Mouse (Mus musculus) fibroblast of lung, adult 2 months (primary cell): ENCODE results near the gene Kdm1b.

Experiments used
- DNase-seq: peaks from one replicate; pipeline ENCODE4 v3.0.0-alpha.2; 2011; ENCODE audit warnings: low read depth

Gene Kdm1b

GRCm38 (mm10) chr13:47043030-47043680 is at the start of gene Kdm1b:
Gene Kdm1b, plus strand, starts transcription at chr13:47043499.
- DNase-seq = peak; percentile 95

GRCm38 (mm10) chr13:46997355-46997754 is 45.9 kb upstream of the Kdm1b start:
- no peak for DNase-seq

DNA sequence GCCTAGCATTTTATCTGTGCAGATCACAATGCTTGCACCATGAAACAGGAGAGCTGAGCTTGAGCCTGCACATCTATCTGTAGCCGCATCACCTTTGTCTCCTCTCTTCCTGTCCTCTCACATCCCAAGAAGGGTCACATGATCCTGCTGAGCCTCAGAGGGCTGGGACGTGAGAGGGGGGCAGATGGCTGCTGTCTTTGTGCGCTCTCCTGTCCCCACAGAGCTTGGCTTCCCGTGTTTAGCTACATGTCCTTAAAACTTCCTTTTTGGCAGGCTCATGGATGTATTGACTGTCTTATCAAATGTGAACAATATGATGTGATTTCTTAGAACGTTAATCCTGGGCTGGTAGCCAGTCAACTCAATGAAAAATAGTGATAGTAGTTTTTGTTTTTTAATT is 43.8 kb upstream of the Kdm1b start:
- no peak for DNase-seq

DNA sequence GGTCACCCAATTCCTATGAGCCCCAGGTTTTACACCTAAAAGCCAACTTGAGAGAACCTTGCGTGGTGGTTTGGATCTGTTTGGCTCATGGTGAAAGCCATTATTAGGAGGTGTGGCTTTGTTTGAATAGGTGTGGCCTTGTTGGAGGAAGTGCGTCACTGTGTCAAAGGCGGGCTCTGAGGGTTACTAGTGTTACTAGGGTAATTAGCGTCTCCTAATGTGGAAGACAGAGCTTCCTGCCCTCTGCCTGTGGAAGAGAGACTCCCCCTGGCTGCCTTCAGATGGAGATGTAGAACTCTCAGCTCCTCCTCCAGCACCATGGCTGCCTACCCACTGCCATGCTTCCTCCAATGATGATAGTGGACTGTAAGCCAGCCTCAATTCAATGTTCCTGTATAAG is 41.7 kb upstream of the Kdm1b start:
- DNase-seq = no peak

GRCm38 (mm10) chr13:47013740-47014139 is 29.6 kb upstream of the Kdm1b start:
- DNase-seq = no peak

- DNase-seq = no peak
Observed at GRCm38 (mm10) chr13:47014334-47015194, 28.7 kb upstream of the Kdm1b start, which contains the start of gene Nhlrc1. Gene Nhlrc1, minus strand, starts transcription at chr13:47014850.

GRCm38 (mm10) chr13:47015195-47015501 is 28.2 kb upstream of the Kdm1b start:
- no peak for DNase-seq

DNA sequence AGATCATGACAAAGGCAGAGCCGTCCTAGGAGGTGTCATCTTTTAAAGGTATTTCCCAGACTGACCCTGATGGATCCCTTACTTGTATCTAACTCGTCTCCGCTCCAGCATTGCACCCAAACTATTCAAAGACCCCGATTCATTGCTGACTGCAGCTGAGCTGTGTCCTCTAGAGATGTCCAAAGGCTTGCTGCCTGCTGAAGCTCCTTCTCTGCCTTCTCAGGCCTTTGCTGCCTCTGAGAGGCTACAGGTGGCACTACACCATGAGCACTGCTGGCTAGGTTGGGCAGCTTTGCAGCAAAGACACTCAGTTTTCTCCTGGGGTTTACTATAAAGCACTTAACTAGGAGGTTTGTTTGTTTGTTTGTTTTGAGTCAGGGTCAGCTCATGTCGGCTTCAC is 26.0 kb upstream of the Kdm1b start:
- no peak for DNase-seq

DNA sequence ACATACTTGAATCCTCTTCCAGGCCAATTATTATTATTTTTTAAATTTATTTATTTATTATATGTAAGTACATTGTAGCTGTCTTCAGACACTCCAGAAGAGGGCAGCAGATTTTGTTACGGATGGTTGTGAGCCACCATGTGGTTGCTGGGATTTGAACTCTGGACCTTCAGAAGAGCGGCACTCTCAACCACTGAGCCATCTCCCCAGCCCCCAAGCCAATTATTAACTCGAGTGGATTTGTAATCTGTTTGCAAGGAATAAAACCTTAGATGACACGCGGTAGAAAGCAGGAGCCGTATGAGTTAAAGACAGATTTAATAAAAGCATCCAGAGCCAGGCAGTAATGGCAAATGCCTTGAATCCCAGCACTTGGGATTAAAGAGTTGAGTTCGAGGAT is 23.5 kb upstream of the Kdm1b start:
- DNase-seq = no peak

GRCm38 (mm10) chr13:47020798-47021197 is 22.5 kb upstream of the Kdm1b start:
- no peak for DNase-seq

DNA sequence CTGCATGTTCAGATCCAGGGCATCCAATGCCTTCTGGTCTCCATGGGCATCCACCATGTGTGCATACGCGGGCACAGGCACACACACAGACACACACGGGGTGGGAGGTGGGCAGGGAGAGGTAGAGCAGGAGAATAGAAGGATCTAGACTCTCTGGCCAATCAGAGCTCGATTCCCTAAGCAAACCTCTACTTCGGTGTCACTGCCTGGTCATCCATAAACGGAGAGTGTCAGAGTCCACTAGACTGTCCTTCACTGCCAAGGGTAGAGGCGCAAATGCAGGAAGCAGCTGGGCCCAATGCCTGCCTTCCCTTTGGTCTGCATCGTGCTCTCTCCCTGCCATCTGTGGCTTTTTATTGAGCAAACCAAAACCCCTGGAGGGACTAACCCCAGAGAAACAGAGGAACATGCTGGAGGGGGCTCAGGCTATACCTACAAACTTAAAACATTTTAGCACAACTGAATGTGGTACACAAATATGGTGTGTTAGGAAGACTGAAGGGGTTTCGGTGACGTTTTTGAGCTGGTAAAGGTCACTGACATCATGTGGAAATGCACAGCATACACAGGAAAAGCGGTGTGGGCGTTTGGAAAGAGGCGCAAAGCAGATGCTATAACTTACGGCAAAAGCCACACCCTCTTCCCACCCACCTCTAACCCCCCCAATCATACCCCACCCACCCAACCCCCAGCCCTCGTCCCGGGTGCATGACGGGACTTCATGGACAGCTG is 12.8 kb upstream of the Kdm1b start:
- DNase-seq = no peak

GRCm38 (mm10) chr13:47033602-47034001 is 9.7 kb upstream of the Kdm1b start:
- no peak for DNase-seq

GRCm38 (mm10) chr13:47037946-47038345 is 5.4 kb upstream of the Kdm1b start:
- DNase-seq = no peak

DNA sequence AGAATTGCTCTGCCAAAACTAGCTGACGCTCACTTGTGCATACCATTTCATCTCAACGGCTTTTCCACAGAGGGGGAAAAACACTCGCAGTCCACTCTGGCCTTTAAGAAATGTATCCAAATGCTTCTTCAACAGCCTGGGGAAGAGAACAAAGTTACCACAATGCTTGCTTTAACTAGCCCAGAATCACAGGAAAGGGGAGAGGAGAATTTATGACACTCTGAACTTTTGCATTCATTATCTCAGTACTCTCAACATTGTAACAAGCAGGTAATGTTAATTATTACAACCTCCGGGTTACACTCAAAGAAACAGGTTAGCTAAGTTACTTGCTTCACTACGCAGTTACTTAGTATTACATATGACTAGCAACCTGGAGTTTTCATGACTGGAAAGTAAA is 3.2 kb upstream of the Kdm1b start:
- no peak for DNase-seq

DNA sequence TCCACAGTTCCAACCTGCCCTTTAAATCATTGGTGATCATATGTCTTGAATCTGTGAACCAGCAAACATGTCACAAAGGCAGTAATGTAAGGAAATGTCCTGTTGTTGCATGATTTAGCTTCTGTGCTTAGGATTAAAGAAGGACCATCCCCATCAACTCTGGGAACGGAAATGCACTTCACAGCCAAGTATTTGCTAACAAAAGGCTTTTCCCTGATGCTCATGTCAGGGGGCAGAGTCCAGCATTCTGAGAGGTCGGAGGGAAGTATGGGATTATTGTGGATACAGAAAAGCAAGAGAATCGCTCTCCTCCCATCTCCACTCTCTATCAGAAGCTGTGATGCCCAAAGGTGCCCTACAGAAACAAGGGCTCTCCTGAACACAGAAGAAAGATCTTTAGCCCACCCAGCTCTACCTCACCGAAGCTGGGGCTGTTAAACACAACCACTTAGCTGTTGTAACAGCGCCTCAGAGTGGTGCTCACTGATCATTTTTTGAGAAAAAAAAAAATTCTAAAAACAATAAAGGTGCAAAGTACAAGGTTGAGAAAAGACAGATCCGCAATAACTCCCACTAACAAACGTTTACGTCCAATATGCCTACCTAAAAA is 1.2 kb upstream of the Kdm1b start:
- DNase-seq = no peak

DNA sequence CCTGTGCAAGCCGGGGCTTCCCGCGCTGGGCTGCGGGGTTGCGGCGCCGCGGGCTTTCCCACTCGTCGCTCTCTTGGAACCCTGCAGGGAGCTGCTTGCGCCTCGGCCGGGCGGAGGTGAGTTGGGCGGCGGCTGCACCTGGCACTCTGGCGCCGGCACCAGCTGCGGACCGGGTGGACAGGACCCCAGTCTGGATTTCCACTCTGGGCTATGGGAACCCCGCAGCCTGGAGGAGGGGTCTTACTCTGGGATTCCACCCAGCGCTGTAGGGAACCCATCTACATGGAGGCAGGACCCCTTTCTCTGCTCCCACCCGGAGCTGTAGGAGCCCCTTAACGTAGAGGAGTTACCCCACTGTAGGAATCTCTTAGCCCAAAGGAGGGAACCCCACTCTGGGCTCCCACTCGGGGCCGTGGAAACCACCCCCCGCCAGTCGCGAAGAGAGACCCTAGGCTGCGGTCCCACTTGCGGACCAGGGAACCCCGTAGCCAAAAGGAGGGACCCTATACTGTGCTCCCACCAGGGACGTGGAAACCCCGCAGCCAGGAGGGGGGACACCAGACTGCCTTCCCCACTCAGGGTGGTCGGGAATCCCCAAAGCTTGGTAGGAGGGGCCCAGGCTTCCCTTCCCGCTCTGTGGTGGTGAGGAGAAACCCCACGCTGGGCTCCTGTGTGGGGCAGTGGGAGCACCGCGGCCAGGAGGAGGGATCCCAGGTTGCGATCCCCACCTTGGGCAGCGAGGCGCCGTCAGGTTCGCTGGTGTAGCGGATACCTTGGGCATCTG is 726 bp downstream of the Kdm1b start:
- DNase-seq = no peak

GRCm38 (mm10) chr13:47044617-47044947 is 1.3 kb downstream of the Kdm1b start, which contains the start of gene Tpmt:
Gene Tpmt, minus strand, starts transcription at chr13:47044737.
- no peak for DNase-seq

DNA sequence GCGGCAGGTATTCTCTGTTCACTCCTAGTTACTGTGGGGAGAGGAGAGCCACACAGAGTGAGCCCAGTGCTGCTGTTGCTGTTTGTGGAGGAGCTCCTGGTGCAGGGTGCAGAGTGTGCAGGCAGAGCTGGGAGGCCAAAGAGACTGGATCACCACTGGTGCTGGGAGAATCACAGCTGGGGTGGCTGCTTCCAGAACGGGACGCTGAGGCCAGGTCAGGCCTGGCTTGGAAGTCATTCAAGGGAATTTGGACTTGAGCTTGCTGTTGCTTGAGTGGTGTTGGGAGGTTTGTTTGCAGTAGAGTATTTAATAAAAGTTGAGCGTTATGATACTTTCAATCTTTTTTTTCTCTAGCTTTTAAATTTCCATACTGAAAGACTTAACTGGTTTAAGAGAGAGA is 4.7 kb downstream of the Kdm1b start:
- no peak for DNase-seq

DNA sequence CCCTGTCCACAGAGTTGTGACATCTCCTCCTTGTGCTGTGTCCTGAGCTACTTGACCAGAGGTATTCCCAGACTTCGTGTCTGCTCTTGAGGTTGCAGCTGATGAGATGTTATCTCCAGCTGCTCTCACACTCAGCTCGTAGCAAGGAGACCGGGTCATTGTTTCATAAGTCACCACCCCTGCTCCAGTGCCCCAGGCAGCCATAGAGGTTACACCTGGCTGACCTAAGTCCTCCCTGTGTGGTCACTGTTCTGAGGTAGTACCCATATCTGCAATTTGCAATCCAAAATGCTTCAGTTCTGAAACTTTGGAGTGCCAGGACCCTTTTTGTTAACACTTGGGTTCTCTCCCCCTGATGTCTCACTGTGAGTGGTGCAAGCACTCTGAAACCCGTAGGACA is 6.7 kb downstream of the Kdm1b start:
- no peak for DNase-seq

DNA sequence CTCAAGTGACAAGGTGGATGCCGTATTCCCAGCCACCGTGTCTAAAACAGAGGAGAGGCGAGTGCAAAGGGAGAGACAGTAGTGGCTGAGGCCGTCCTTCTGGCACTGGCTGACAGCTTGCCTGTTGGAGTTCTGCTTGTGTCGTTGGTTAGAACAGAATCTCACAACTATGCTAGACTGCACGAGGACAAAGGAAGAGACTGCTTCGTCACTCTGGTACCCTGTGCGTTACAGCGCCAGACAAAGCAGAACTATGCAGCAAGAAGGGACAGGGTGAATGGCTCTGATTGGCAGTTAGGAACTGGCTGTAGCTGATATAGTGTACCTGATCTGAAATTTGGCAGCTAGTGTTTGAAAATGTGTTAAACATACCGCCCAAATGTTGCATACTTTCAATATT is 10.7 kb downstream of the Kdm1b start:
- DNase-seq = no peak

DNA sequence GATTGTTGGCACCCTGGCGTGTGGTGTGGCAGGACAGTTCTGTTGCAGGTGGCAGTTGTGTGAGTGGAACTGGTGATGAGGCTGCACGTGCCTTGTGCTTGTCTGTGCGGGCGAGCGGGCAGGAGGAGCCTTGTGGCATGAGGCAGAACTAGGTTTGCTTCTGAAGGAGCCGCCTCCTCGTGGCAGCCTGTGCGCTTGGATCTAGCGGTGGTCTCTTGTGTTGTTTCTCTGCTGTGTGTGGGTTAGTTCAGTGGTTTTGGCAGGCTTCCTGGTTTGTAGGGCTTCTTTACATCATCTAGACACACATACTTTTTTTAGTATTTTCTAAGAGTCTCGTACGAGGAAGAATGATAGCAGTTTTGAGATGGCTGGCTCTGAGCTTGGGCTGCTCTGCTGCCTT is 12.8 kb downstream of the Kdm1b start:
- no peak for DNase-seq

DNA sequence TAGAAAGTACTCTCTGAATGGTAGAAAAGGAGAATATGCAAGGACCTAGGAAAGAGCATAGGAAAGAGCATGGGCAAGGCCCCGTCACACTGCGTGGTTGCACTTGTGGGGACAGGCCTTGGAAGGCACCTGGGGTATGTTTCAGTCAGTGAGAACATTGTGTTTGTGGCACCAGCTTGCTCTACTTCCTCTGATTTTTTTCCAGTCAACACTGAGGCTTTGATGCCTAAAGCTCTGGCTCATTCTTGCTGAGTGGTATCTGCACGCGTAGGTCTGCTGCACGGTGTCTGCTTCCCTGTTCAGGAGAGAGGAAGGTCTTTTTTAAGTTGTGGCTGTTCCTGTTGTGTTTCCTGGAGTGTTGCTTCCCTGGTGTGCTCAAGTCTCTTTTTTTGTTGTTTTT is 13.5 kb downstream of the Kdm1b start:
- DNase-seq = no peak
